Mouse (Mus musculus): ENCODE results near the gene Rtn4rl2.

DNA sequence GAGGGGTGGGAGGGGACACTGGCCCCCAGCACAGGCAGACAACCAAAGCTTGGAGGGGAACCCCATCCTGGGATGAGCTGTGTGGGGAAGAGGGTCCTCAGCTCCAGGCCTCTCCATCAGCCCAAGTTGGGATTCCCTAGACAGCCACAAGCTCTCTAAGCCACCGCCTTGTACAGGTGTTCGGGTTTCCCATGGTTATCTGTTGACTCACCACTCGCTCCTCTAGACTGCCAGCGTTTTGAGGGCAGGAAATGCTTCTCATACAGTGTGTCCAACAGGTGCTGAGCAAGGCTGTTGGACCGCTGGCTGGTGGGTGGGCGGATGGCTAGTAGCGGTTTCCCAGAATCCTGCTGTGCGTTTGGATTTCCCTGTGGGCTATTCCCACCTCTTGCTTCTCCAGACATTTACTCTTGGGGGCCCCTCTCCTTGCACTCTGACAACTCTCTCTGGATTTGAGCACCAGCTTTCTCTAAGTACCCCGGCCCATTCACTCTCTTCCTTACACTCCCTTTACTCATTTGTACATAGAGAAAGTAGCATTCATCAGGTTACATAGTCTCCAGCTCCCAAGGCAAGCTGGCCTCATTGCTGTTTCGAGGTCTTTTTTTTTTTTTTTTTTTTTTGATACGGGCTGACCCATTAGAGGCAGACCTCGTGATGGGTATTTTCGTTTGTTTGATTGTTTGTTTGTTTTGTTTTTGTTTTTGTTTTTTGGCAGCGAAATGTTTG, 3.0 kb upstream of the Rtn4rl2 start:
- TF ChIP-seq ZNF384 (IDR thresholded peaks at IDR 0.05; ENCODE audit: low read depth, low read length), result peak; percentile 71; the same call in 1 of the 2 replicates
- TF ChIP-seq MAFK (IDR thresholded peaks at IDR 0.05; ENCODE audit: insufficient read depth, low read depth, low read length), result no peak
- TF ChIP-seq ZC3H11A (IDR thresholded peaks at IDR 0.05; ENCODE audit: borderline replicate concordance, low read depth, low read length), result no peak
